Mouse (Mus musculus): ENCODE results near the gene Tcp1. TPM values are rescaled to one million over a fixed set of nuclear protein-coding genes. Genes with fewer than 3 reads are reported as not detected.
A peak's percentile ranks its signal among the peaks of the same experiment; 100 is the strongest.

Gene Tcp1
- 469 and 508 TPM in 2 replicates for polyA plus RNA-seq (2014; fragmentation: Nextera tagmentation; extraction: Ambion mirVana)

- Histone ChIP-seq H3K4me1 (ENCODE audit: insufficient read depth) (no peaks in the 10 kb centered on the region; the same call in 1 of the 2 replicates), H3K36me3 (ENCODE audit: insufficient read depth) (peaks cover 57% of the 10 kb centered on the region), H3K27me3 (ENCODE audit: insufficient read depth, low read length) (no peaks in the 10 kb centered on the region), H3K4me2 (peak within 1 kb of the TSS; percentile 68), H3K4me3 (ENCODE audit: low read depth, low read length) (peak within 1 kb of the TSS; percentile 93), H3K9ac (peak within 1 kb of the TSS; percentile 99), H3K9me3 (ENCODE audit: low read depth, low read length) (no peaks in the 10 kb centered on the region), H3K27ac (ENCODE audit: low read depth) (peak within 1 kb of the TSS; percentile 92)
- WGBS = under 1% methylated on average over 18 of the region's 18 CpGs
- no peak for TF ChIP-seq CTCF (IDR thresholded peaks at IDR 0.05; ENCODE audit: low read depth)
- ATAC-seq (ENCODE audit: insufficient read depth) (0 out of 2 replicates have a peak, but pooled peaks have one; percentile 2), DNase-seq (no peak)
These were observed at the start of gene Tcp1 for GRCm38 (mm10) chr17:12915488-12915880. TSS of gene Tcp1 (plus strand) at chr17:12915701.

DNA sequence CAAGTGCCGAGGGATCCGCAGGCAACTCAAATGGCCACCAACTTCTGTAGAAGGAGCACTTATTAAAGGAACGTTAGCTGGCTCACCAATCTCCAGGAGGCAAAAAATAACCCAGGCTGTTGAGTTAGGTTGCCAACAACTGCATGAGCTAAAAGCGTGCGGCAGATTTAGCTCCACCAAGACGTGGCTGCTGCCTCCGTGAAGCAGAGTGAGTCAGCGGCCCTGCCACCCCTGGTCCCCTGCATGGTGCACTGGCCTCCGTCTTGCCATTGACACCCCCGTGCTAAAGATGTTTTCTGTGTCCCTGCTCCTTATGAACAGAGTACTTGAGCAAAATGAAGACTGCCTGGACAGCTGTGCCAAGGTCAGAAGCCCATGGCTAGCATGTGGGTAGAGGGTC is 48.6 kb upstream of the Tcp1 start:
- Histone ChIP-seq H3K36me3 (ENCODE audit: insufficient read depth) (no peaks in the 10 kb centered on the region), H3K4me1 (ENCODE audit: insufficient read depth) (0 out of 2 replicates have a peak, but pooled peaks cover 2% of the 10 kb centered on the region), H3K9me3 (ENCODE audit: low read depth, low read length) (no peaks in the 10 kb centered on the region), H3K9ac (no peak overlapping the region), H3K27me3 (ENCODE audit: insufficient read depth, low read length) (no peaks in the 10 kb centered on the region), H3K4me2 (no peak overlapping the region), H3K4me3 (ENCODE audit: low read depth, low read length) (no peak overlapping the region), H3K27ac (ENCODE audit: low read depth) (no peak overlapping the region)
- DNase-seq (no peak), ATAC-seq (ENCODE audit: insufficient read depth) (no peak)
- WGBS = 82% methylated on average over 10 of the region's 10 CpGs
- TF ChIP-seq CTCF (IDR thresholded peaks at IDR 0.05; ENCODE audit: low read depth) = no peak

DNA sequence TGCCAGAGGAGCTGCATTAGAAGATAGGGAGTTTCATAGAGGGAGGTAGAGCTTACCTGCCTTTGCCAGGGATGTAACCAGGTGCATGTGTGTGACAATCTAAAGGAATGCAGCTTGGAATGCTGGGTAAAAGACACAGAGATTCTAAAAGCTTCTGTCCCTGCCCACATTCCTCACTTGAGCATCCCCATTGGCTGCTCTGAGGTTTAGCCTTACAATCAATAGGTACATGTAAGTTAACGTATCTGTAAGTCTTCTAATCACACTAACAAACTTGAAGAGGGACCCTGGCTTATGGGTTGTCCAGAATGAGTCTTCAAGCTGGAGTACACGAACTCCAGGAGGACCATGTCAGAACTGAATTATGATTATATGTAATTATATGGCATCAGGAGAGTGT is 47.5 kb upstream of the Tcp1 start, which contains the start of gene Mas1:
Gene Mas1, minus strand, starts transcription at position 101 of the 400 bp plus-strand sequence.
- TF ChIP-seq CTCF (IDR thresholded peaks at IDR 0.05; ENCODE audit: low read depth) = no peak
- H3K36me3 ChIP-seq (ENCODE audit: insufficient read depth) = no peaks in the 10 kb centered on the region
- H3K9me3 ChIP-seq (ENCODE audit: low read depth, low read length) = no peaks in the 10 kb centered on the region
- H3K4me2 ChIP-seq = no peak within 1 kb of the TSS
- WGBS = 20% methylated on average over 2 of the region's 2 CpGs
- 0 out of 2 replicates have a peak, but pooled peaks cover 2% of the 10 kb centered on the region for H3K4me1 ChIP-seq (ENCODE audit: insufficient read depth)
- no peaks in the 10 kb centered on the region for H3K27me3 ChIP-seq (ENCODE audit: insufficient read depth, low read length)
- no peak within 1 kb of the TSS for H3K27ac ChIP-seq (ENCODE audit: low read depth)
- DNase-seq (no peak), ATAC-seq (ENCODE audit: insufficient read depth) (no peak)
- no peak within 1 kb of the TSS for H3K4me3 ChIP-seq (ENCODE audit: low read depth, low read length)
- no peak within 1 kb of the TSS for H3K9ac ChIP-seq

DNA sequence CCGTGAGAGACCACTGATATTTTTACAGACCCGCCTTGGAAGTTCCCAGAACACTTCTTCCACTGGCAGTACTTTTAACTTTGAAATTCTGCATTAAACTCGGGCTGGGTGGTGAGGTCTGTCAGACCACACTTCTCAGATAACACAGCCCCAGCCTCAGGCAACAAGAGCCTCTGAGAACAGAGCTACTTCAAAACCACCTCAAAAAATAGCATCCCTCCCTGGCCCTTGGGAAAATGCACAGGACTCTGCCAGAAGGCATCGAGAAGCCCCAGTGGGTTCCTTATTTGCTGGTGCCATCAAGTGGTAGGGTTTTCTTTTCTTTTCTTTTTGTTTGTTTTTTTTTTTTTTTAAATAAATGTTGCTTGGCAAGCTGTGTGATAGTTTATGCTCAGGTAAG is 46.9 kb upstream of the Tcp1 start:
- H3K4me3 ChIP-seq (ENCODE audit: low read depth, low read length) = no peak overlapping the region
- no peak for DNase-seq
- no peak overlapping the region for H3K9ac ChIP-seq
- H3K36me3 ChIP-seq (ENCODE audit: insufficient read depth) = no peaks in the 10 kb centered on the region
- H3K27me3 ChIP-seq (ENCODE audit: insufficient read depth, low read length) = no peaks in the 10 kb centered on the region
- 0 out of 2 replicates have a peak, but pooled peaks cover 2% of the 10 kb centered on the region for H3K4me1 ChIP-seq (ENCODE audit: insufficient read depth)
- TF ChIP-seq CTCF (IDR thresholded peaks at IDR 0.05; ENCODE audit: low read depth) = no peak
- no peak overlapping the region for H3K27ac ChIP-seq (ENCODE audit: low read depth)
- H3K4me2 ChIP-seq = no peak overlapping the region
- ATAC-seq (ENCODE audit: insufficient read depth) = no peak
- H3K9me3 ChIP-seq (ENCODE audit: low read depth, low read length) = no peaks in the 10 kb centered on the region
- 10% methylated on average over 4 of the region's 4 CpGs for WGBS

GRCm38 (mm10) chr17:12872275-12873028 is 43.0 kb upstream of the Tcp1 start:
- Histone ChIP-seq H3K4me1 (ENCODE audit: insufficient read depth) (no peaks in the 10 kb centered on the region), H3K9me3 (ENCODE audit: low read depth, low read length) (no peaks in the 10 kb centered on the region), H3K4me3 (ENCODE audit: low read depth, low read length) (no peak overlapping the region), H3K27me3 (ENCODE audit: insufficient read depth, low read length) (no peaks in the 10 kb centered on the region), H3K9ac (no peak overlapping the region), H3K36me3 (ENCODE audit: insufficient read depth) (no peaks in the 10 kb centered on the region), H3K4me2 (no peak overlapping the region), H3K27ac (ENCODE audit: low read depth) (no peak overlapping the region)
- DNase-seq = no peak
- WGBS = 67% methylated on average over 16 of the region's 16 CpGs
- no peak for TF ChIP-seq CTCF (IDR thresholded peaks at IDR 0.05; ENCODE audit: low read depth)
- no peak for ATAC-seq (ENCODE audit: insufficient read depth)

DNA sequence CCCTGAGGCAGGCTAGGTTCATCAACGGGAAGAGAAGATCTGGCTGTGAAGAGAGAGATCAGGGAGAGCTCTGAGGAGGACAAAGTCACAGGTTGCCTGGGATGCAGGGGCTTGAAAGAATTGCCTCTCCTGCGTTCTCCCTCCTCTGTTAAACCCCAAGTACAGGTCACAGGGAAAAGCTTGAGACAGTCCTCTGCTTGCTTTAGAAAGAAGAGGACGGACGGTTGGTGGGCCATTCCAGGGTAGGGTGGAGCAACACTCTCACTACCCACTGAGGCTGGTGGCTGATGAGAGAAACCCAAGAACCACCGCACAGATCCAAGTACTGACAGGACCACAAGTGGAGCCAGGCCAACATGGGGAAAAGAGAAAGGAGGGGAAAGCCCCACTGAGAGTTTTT is 39.8 kb upstream of the Tcp1 start, which contains the start of gene Mrgprh:
Gene Mrgprh, plus strand, starts transcription at position 301 of the 400 bp plus-strand sequence.
- DNase-seq (no peak), ATAC-seq (ENCODE audit: insufficient read depth) (no peak)
- H3K9ac ChIP-seq = no peak within 1 kb of the TSS
- WGBS = 75% methylated on average over 5 of the region's 5 CpGs
- no peaks in the 10 kb centered on the region for H3K4me1 ChIP-seq (ENCODE audit: insufficient read depth)
- no peaks in the 10 kb centered on the region for H3K27me3 ChIP-seq (ENCODE audit: insufficient read depth, low read length)
- no peak within 1 kb of the TSS for H3K4me2 ChIP-seq
- no peak within 1 kb of the TSS for H3K27ac ChIP-seq (ENCODE audit: low read depth)
- H3K36me3 ChIP-seq (ENCODE audit: insufficient read depth) = no peaks in the 10 kb centered on the region
- no peak for TF ChIP-seq CTCF (IDR thresholded peaks at IDR 0.05; ENCODE audit: low read depth)
- no peak within 1 kb of the TSS for H3K4me3 ChIP-seq (ENCODE audit: low read depth, low read length)
- H3K9me3 ChIP-seq (ENCODE audit: low read depth, low read length) = no peaks in the 10 kb centered on the region

DNA sequence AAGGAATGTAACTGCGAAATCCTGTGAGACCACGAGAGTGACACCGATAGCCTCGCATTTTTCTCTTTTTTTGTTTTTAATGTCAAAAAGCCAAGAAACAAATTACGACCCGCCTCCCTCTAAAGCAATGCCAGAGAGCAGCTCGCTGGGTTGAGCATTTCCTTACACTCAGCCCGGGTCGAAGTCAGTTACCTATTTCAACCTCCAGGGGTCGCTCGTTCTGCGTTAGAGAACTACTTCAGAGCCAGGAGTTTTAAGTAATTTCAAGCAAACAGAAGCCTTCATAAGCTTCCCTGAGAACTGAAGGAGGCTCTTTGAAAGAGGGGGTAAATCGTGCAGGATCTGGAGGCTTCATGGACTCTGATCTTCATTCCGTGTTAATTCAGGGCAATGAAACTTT is 35.3 kb upstream of the Tcp1 start:
- peak; percentile 86 for ATAC-seq (ENCODE audit: insufficient read depth)
- WGBS = 2% methylated on average over 14 of the region's 14 CpGs
- 0 out of 2 replicates have a peak overlapping the region, but pooled peaks have one; percentile 20 for H3K9ac ChIP-seq

More for the DNA sequence above, 35.3 kb upstream of the Tcp1 start:
- Histone ChIP-seq H3K27ac (ENCODE audit: low read depth) (no peak overlapping the region), H3K4me1 (ENCODE audit: insufficient read depth) (no peaks in the 10 kb centered on the region), H3K9me3 (ENCODE audit: low read depth, low read length) (no peaks in the 10 kb centered on the region), H3K36me3 (ENCODE audit: insufficient read depth) (no peaks in the 10 kb centered on the region), H3K4me2 (peak overlapping the region; percentile 56), H3K4me3 (ENCODE audit: low read depth, low read length) (peak overlapping the region; percentile 8; the same call in 1 of the 2 replicates), H3K27me3 (ENCODE audit: insufficient read depth, low read length) (no peaks in the 10 kb centered on the region)
- peak; percentile 86 for TF ChIP-seq CTCF (IDR thresholded peaks at IDR 0.05; ENCODE audit: low read depth)
- peak; percentile 98 for DNase-seq
